Mouse (Mus musculus) forebrain, postnatal 0 days (tissue): ENCODE results near the gene Cpm. TPM values are rescaled to one million over a fixed set of nuclear protein-coding genes. Genes with fewer than 3 reads are reported as not detected.

Experiments
- ATAC-seq: fragments of 200-750 bp; cut with Nextera tagmentation; 2 replicates; pipeline ENCODE4 v1.8.0; 2017; ENCODE audit warnings: mild to moderate bottlenecking, moderate library complexity
- DNase-seq: peaks from one replicate; pipeline ENCODE4 v3.0.0-alpha.2; 2015
- H3K27ac ChIP-seq: fragments of 300-500 bp; sonication (generic); 2 replicates; pipeline ENCODE4 v1.5.1; 2014; ENCODE audit warnings: low read depth, mild to moderate bottlenecking, antibody characterized with exemption, low read length, moderate library complexity, mixed read lengths
- H3K27me3 ChIP-seq: fragments of 300-500 bp; sonication (generic); 2 replicates; pipeline ENCODE4 v1.6.1; 2014; ENCODE audit warnings: mild to moderate bottlenecking, low read length, mixed read lengths; ENCODE audit not compliant: insufficient read depth
- H3K36me3 ChIP-seq: fragments of 300-500 bp; sonication (generic); 2 replicates; pipeline ENCODE4 v1.6.1; 2014; ENCODE audit warnings: mild to moderate bottlenecking, moderate library complexity; ENCODE audit not compliant: insufficient read depth
- H3K4me1 ChIP-seq: fragments of 300-500 bp; sonication (generic); 2 replicates; pipeline ENCODE4 v1.6.1; 2014; ENCODE audit warnings: antibody characterized with exemption; ENCODE audit not compliant: insufficient read depth
- H3K4me2 ChIP-seq: fragments of 300-500 bp; sonication (generic); 2 replicates; pipeline ENCODE4 v1.6.1; 2014; ENCODE audit warnings: low read depth, mild to moderate bottlenecking, moderate library complexity
- H3K4me3 ChIP-seq: fragments of 300-500 bp; sonication (generic); 2 replicates; pipeline ENCODE4 v1.5.1; 2014; ENCODE audit warnings: low read depth, low read length, mixed read lengths
- H3K9ac ChIP-seq: fragments of 300-500 bp; sonication (generic); 2 replicates; pipeline ENCODE4 v1.6.1; 2014; ENCODE audit warnings: mild to moderate bottlenecking
- H3K9me3 ChIP-seq: fragments of 300-500 bp; sonication (generic); 2 replicates; pipeline ENCODE4 v1.6.1; 2016; ENCODE audit warnings: low read length
- CTCF ChIP-seq: sonication (generic); IDR thresholded peaks from 2 replicates; pipeline ENCODE4 v1.5.1; 2016; ENCODE audit warnings: antibody characterized with exemption, control low read depth, low read depth
- WGBS: fragments of 180-500 bp; shearing (Covaris S2); extraction: QIAGEN DNeasy Blood & Tissue Kit; methylation state at CpG from one replicate; pipeline ENCODE4 v1.1.7; 2014; 5-methylcytosine and 5-hydroxymethylcytosine counted together
- polyA plus RNA-seq: library from polyadenylated mRNA; unstranded; fragments of >200 nt; fragmentation: Nextera tagmentation; extraction: Ambion mirVana; gene quantifications from 2 replicates; pipeline ENCODE4 v1.2.1, GENCODE M21; 2015
- total RNA-seq: library from RNA; depleted of rRNA; stranded (reverse); fragments of >200 nt; gene quantifications from 2 replicates; pipeline ENCODE4 v1.2.3, GENCODE M21; 2014

Gene Cpm
- total and polyA plus RNA-seq, 2 experiments from 2014 or later: 3.4 to 7.5 TPM

GRCm38 (mm10) chr10:117716686-117717085 lies 87.4 kb downstream of the Cpm start:
- H3K4me1 ChIP-seq: no peaks in the 10 kb centered on the region
- no peak overlapping the region for H3K9ac ChIP-seq
- DNase-seq (no peak), ATAC-seq (no peak)
- 76% methylated on average over 3 of the region's 3 CpGs for WGBS
- no peak overlapping the region for H3K4me3 ChIP-seq
- H3K9me3 ChIP-seq: no peaks in the 10 kb centered on the region
- H3K36me3 ChIP-seq: no peaks in the 10 kb centered on the region
- no peak overlapping the region for H3K27ac ChIP-seq
- no peaks in the 10 kb centered on the region for H3K27me3 ChIP-seq
- TF ChIP-seq CTCF: no peak
- H3K4me2 ChIP-seq: no peak overlapping the region

GRCm38 (mm10) chr10:117717583-117717982 lies 88.3 kb downstream of the Cpm start:
- no peak overlapping the region for H3K4me2 ChIP-seq
- H3K9me3 ChIP-seq: no peaks in the 10 kb centered on the region
- no peaks in the 10 kb centered on the region for H3K27me3 ChIP-seq
- WGBS: 15% methylated on average over 4 of the region's 4 CpGs
- DNase-seq: no peak
- no peaks in the 10 kb centered on the region for H3K4me1 ChIP-seq
- H3K4me3 ChIP-seq: no peak overlapping the region
- H3K9ac ChIP-seq: no peak overlapping the region
- TF ChIP-seq CTCF: no peak
- no peaks in the 10 kb centered on the region for H3K36me3 ChIP-seq
- H3K27ac ChIP-seq: no peak overlapping the region
- no peak for ATAC-seq

DNA sequence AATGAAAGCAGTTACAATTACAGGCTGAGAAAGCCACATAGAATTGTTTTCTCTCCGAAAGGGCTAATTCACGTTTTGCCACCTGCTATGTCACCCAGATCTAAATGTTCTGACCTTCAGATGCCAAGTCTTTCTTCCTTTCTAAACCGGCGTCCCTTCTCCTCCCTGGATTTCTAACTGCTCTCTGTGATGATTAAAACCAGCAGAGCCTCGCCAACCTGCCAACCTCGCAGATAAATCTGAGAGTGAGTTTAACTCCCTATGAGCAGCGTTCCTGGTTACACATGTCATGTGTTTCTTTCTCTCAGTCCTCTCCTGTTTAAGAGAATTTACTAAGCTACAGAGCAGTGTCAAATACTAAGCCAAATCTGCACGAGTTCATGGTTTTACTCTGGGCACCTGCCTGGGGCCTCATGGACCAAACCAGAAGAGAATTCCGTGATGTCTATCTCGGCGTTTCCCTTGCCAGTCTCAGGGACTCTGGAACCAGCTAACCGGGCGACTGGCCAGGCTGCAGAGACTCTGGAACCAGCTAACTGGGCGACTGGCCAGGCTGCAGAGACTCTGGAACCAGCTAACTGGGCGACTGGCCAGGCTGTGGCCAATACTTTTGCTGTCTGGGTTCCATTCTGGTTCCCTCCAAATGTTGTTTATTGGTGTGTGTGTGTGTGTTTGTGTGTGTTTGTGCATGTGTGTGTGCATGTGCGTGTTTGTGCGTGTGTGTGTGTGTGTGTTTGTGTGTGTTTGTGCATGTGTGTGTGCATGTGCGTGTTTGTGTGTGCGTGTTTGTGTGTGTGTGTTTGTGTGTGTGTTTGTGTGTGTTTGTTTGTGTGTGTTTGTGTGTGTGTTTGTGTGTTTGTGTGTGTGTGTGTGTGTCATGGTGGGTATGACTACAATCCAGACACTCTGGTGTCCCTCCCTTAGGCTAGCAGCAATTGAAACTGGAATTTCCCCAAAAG lies 89.1 kb downstream of the Cpm start:
- WGBS: 52% methylated on average over 19 of the region's 19 CpGs
- DNase-seq: peak; percentile 16
- Histone ChIP-seq H3K4me2 (no peak overlapping the region), H3K4me1 (no peaks in the 10 kb centered on the region), H3K27ac (0 out of 2 replicates have a peak overlapping the region, but pooled peaks have one; percentile 9), H3K36me3 (no peaks in the 10 kb centered on the region), H3K9ac (no peak overlapping the region), H3K9me3 (no peaks in the 10 kb centered on the region), H3K4me3 (no peak overlapping the region), H3K27me3 (no peaks in the 10 kb centered on the region)
- no peak for TF ChIP-seq CTCF
- no peak; the same call in 1 of the 2 replicates for ATAC-seq

GRCm38 (mm10) chr10:117724136-117724718 lies 94.9 kb downstream of the Cpm start:
- no peaks in the 10 kb centered on the region for H3K9me3 ChIP-seq

GRCm38 (mm10) chr10:117724804-117725361 lies 95.6 kb downstream of the Cpm start:
- H3K4me2 ChIP-seq: no peak overlapping the region
- H3K4me3 ChIP-seq: no peak overlapping the region
- WGBS: 96% methylated on average over 3 of the region's 3 CpGs
- H3K27ac ChIP-seq: no peak overlapping the region
- H3K36me3 ChIP-seq: no peaks in the 10 kb centered on the region
- no peak for TF ChIP-seq CTCF
- H3K9me3 ChIP-seq: no peaks in the 10 kb centered on the region
- H3K4me1 ChIP-seq: no peaks in the 10 kb centered on the region
- DNase-seq (no peak), ATAC-seq (no peak)
- no peak overlapping the region for H3K9ac ChIP-seq
- no peaks in the 10 kb centered on the region for H3K27me3 ChIP-seq

More at GRCm38 (mm10) chr10:117724136-117724718, 94.9 kb downstream of the Cpm start:
- DNase-seq (no peak), ATAC-seq (no peak)
- Histone ChIP-seq H3K36me3 (no peaks in the 10 kb centered on the region), H3K4me1 (no peaks in the 10 kb centered on the region), H3K27ac (no peak overlapping the region), H3K4me2 (no peak overlapping the region), H3K4me3 (no peak overlapping the region), H3K9ac (no peak overlapping the region), H3K27me3 (no peaks in the 10 kb centered on the region)
- WGBS: 79% methylated on average over 5 of the region's 5 CpGs
- no peak for TF ChIP-seq CTCF

DNA sequence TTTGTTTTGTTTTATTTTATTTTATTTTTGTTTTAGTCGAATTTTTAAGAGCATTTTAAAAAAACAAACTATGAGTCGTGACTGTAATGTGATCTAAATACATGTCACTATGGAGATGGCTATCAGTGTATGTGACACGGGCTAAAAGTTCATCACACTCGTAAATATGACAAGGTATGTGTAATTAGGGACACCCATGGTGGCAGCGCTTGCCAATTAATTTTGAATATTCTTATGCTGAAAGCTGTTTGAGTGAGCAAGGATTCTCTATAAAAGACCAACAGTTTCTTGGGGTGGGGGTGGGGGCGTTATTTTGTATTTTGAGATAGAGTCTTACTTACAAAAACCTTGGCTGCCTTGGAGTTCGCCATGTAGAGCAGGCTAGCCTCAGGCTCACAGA lies 96.4 kb downstream of the Cpm start:
- ATAC-seq (no peak), DNase-seq (no peak)
- Histone ChIP-seq H3K9me3 (no peaks in the 10 kb centered on the region), H3K4me1 (no peaks in the 10 kb centered on the region), H3K27me3 (no peaks in the 10 kb centered on the region), H3K4me2 (no peak overlapping the region), H3K36me3 (no peaks in the 10 kb centered on the region), H3K9ac (no peak overlapping the region), H3K27ac (no peak overlapping the region), H3K4me3 (no peak overlapping the region)
- 75% methylated on average over 7 of the region's 7 CpGs for WGBS
- TF ChIP-seq CTCF: no peak

DNA sequence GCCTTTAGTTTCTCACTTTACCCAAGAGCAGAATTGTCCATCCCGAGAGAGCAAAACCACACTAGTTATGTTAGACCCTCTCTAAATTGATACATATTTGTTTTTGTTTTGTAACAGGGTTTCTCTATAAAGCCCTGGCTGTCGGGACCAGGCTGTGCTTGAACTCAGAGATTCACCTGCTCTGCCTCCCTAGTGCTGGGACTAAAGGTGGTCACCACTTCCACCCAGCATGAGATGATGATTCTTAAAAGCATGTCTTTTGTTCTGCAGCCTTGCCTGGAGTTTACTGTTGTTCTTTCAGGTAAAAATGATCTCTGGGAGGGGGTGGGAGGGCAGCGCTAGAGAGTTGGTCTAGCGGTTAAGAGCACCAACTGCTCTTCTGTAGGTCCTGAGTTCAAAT lies 97.0 kb downstream of the Cpm start:
- no peaks in the 10 kb centered on the region for H3K27me3 ChIP-seq
- no peak for DNase-seq
- H3K4me3 ChIP-seq: no peak overlapping the region
- H3K4me2 ChIP-seq: no peak overlapping the region
- no peak overlapping the region for H3K9ac ChIP-seq
- ATAC-seq: no peak
- H3K36me3 ChIP-seq: no peaks in the 10 kb centered on the region
- no peak for TF ChIP-seq CTCF
- no peak overlapping the region for H3K27ac ChIP-seq
- H3K9me3 ChIP-seq: no peaks in the 10 kb centered on the region
- WGBS: 93% methylated on average over 4 of the region's 4 CpGs
- H3K4me1 ChIP-seq: no peaks in the 10 kb centered on the region
